Comparison of ENCODE assay signal across 8 mouse cellular contexts in the genomic region with DNA sequence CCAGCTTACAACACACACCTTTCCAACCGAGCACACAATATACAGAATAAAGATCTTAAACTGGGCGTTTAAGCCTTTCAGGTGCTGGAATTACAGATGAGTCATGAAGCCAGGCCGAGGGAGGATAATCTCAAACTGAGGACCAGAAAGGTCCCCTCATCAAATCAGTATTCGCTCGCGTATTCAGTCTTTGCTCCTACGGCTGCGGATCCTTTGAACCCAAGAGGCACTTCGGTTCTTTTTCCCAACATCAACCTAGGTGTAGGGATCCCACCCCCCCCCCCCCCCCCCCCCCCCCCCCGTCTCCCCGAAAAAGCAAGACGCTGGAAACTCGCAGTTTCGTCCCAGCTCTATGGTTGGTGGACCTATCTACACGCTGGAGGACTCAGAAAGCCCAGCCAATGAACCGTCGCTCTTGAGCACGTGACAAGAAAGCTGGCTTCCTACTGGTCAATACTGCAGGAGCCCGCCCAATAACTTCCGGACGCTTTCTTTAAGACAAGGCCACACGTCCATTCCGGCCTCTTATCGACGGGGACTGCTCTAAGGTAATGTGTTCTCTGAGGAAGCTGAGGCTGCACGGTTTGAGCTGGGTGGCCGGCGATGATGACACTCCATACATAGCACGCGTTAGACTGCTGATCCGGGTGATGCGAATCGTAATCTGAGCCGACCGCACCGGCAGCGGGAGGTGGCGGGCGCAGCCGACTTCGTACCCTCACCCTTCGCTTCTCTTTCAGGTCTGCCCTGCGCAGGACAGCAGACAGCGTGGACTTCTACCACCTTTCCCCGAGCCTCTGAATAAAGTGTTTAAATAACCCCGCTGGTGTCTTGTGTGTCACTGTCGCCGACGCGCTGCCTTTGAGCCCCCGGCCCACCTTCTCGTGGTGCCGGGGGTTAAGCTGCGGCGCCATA. TPM values are rescaled to one million over a fixed set of nuclear protein-coding genes. Genes with fewer than 3 reads are reported as not detected.
DNase-seq lines count a peak whose midpoint lies in the region; ATAC-seq lines count a peak whose summit lies in the region.

No protein-coding gene starts in this region.

- DNase-seq in adipocyte (ENCODE audit: low spot score): peak; percentile 99
- peak; percentile 99 for DNase-seq in embryo, embryonic 10 days (ENCODE audit: low spot score)
- DNase-seq in gastrocnemius, postnatal 10 days: peak; percentile 84
- DNase-seq in induced T-regulatory cell, adult 2 months (ENCODE audit: low read depth): peak; percentile 99
- peak; percentile 93 to 98 for DNase-seq in left cerebral cortex, adult 9 months (ENCODE audit: low spot score in 2 of 2)
- DNase-seq in right cerebral cortex, postnatal 14 days: peak; percentile 87
- DNase-seq in urinary bladder, postnatal 36 days (ENCODE audit: low spot score in 2 of 2): peak; percentile 89 to 94

- peak; percentile 85 for ATAC-seq in megakaryocyte progenitor cell, adult 5-6 weeks (replicated peaks; ENCODE audit: poor library complexity)

RNA-seq across cellular contexts. Expression of a gene that starts 13.0 kb away (rescaled TPM):
- 1 to 10 TPM; 5.0 to 7.5 TPM for total RNA-seq in gastrocnemius, postnatal 10 days (2021)
- 54.0 and 58.6 TPM in 2 replicates for total RNA-seq in megakaryocyte progenitor cell, adult 5-6 weeks (2015)
- 45.6 and 50.2 TPM in 2 replicates for total RNA-seq in megakaryocyte progenitor cell, adult 5-6 weeks (2017)

Comparison
In these comparisons a context has a peak if more than half of its experiments do, and no peak if none do; other contexts are left out.
1. Peak in every context shown above with its lines: DNase-seq and ATAC-seq.
2. RNA of a gene that starts 13.0 kb away (total RNA-seq): 45.6 to 58.6 TPM in megakaryocyte progenitor cell, adult 5-6 weeks; 5.0 to 7.5 TPM in gastrocnemius, postnatal 10 days; every median in the first group is over 4 times any median in the second.